Comparison of ENCODE assay signal across 15 mouse cellular contexts in the genomic region with DNA sequence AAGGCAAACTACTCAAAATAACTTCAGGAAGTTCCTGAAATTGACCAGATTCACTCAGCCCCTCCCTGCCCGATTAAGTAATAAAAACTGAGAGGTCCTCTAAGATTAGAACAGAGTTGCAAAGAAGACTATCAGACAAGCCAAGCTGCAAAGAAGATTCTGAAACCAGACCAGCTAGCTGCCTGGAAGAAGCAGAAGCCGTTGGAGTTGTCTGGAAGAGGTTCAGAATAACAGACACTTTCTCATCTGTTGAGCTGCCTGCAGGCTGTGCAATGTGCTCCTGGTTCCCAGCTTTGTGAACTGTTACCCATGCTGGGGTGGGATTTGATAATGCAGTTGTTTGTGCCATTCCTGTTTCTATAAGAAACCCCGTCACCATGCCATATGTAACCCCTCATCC.
DNase-seq lines count a peak whose midpoint lies in the region; ATAC-seq and TF ChIP-seq lines count a peak whose summit lies in the region.
"Had no signal": no experiment of that assay in that cellular context is flagged by ENCODE, and none has a peak within 500 bp of the region (broad histone marks: within the 10 kb centered on the region; RNA-seq: fewer than 3 reads in every experiment).

No protein-coding gene starts in this region.

- peak; percentile 73 for ATAC-seq in frontal cortex, adult (ENCODE audit: low TSS enrichment)
- ATAC-seq: intestine, embryonic 15.5 days had no signal

- TF ChIP-seq CTCF in brain, embryonic 14.5 days (IDR thresholded peaks at IDR 0.05; ENCODE audit: borderline replicate concordance, extremely low read depth, insufficient read depth, insufficient read length), result no peak

- TF ChIP-seq POLR2A in brain, embryonic 14.5 days (IDR thresholded peaks at IDR 0.05; ENCODE audit: borderline replicate concordance, extremely low read depth, insufficient read depth, insufficient read length, poor library complexity, severe bottlenecking), result no peak

- DNase-seq in frontal cortex, postnatal 10 days (ENCODE audit: low spot score in 2 of 2), result no peak
- DNase-seq in layer of hippocampus, adult 18-20 months (ENCODE audit: low spot score in 2 of 2), result peak; percentile 19 to 60
- DNase-seq in layer of hippocampus, adult 9-10 months (ENCODE audit: low spot score), result no peak
- peak; percentile 0 for DNase-seq in 416B (ENCODE audit: low read depth)
- peak; percentile 18 for DNase-seq in brain, embryonic 14.5 days (ENCODE audit: low read depth)
- no peak for DNase-seq in urinary bladder, postnatal 14 days (ENCODE audit: low spot score)
- DNase-seq: adrenal gland, adult 8-10 months; adrenal gland, postnatal 36 days; cerebellum, adult 18-20 months; cerebellum, adult 9-11 months; cerebellum, postnatal 36 days; gastrocnemius, postnatal 10 days; heart, adult 2 months had no signal

Comparison
In these comparisons a context has a peak if more than half of its experiments do, and no peak if none do; other contexts are left out.
1. DNase-seq: peak in layer of hippocampus, adult 18-20 months (2 of 2), 416B (single experiment) and brain, embryonic 14.5 days (single experiment); none in frontal cortex, postnatal 10 days (0 of 2), layer of hippocampus, adult 9-10 months (single experiment) and urinary bladder, postnatal 14 days (single experiment).